Mouse (Mus musculus) heart, embryonic 15.5 days (tissue): ENCODE results near the gene Slc22a26. TPM values are rescaled to one million over a fixed set of nuclear protein-coding genes. Genes with fewer than 3 reads are reported as not detected.
"Not testable (repeated sequence)": the region's sequence is repeated elsewhere in the genome, so short reads cannot be mapped to it uniquely, and the experiment has no call there.

Experiments used
- ATAC-seq: fragments of 200-750 bp; cut with Nextera tagmentation; replicated peaks from 2 replicates; pipeline ENCODE4 v1.8.0; 2017; ENCODE audit warnings: low read depth, moderate TSS enrichment; ENCODE audit not compliant: insufficient number of reproducible peaks, insufficient read depth, low FRiP score
- H3K27ac ChIP-seq: fragments of 300-500 bp; sonication (generic); 2 replicates; pipeline ENCODE4 v1.5.1; 2015; ENCODE audit warnings: mild to moderate bottlenecking, inconsistent platforms
- H3K27me3 ChIP-seq: fragments of 300-500 bp; sonication (generic); 2 replicates; pipeline ENCODE4 v1.6.1; 2015; ENCODE audit warnings: inconsistent platforms
- H3K36me3 ChIP-seq: fragments of 300-500 bp; sonication (generic); 2 replicates; pipeline ENCODE4 v1.6.1; 2015; ENCODE audit warnings: mild to moderate bottlenecking, inconsistent platforms
- H3K4me1 ChIP-seq: fragments of 300-500 bp; sonication (generic); replicated peaks from 2 replicates; pipeline ENCODE4 v1.6.1; 2015; ENCODE audit warnings: inconsistent platforms
- H3K4me2 ChIP-seq: fragments of 300-500 bp; sonication (generic); 2 replicates; pipeline ENCODE4 v1.6.1; 2015; ENCODE audit warnings: inconsistent platforms, mild to moderate bottlenecking, moderate library complexity
- H3K4me3 ChIP-seq: fragments of 300-500 bp; sonication (generic); 2 replicates; pipeline ENCODE4 v1.5.1; 2015; ENCODE audit warnings: mild to moderate bottlenecking, inconsistent platforms
- H3K9ac ChIP-seq: fragments of 300-500 bp; sonication (generic); 2 replicates; pipeline ENCODE4 v1.6.1; 2015; ENCODE audit warnings: mild to moderate bottlenecking, inconsistent platforms
- H3K9me3 ChIP-seq: fragments of 300-500 bp; sonication (generic); replicated peaks from 2 replicates; pipeline ENCODE4 v1.6.1; 2016; ENCODE audit warnings: inconsistent platforms
- WGBS: fragments of 180-500 bp; shearing (Covaris S2); methylation state at CpG from one replicate; pipeline ENCODE4 v1.1.7; 2015; ENCODE audit warnings: mixed read lengths; 5-methylcytosine and 5-hydroxymethylcytosine counted together
- polyA plus RNA-seq: library from polyadenylated mRNA; unstranded; fragments of >200 nt; fragmentation: Nextera tagmentation; extraction: Ambion mirVana; gene quantifications from 2 replicates; pipeline ENCODE4 v1.2.1, GENCODE M21; 2015

The Slc22a26 gene
- polyA plus RNA-seq, result not detected in 2 replicates

DNA sequence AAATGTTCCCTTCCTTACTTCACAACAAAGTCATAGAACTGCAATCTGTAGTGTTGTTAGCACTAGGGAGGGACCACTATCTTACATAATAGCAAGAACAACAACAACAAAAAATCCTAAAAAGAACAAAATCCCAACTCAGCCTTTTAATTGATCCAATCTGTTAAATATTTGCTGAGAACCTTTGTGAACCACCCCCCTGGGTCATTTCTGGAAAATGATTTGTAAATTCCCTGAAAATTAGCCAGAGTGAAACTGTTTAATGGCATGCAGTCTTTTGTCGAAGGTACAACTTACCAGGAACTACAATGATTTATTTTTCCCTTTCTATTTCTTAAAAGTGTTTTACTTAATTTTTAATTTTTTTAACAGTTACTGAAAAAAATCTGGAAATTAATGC lies at the start of gene Slc22a26:
TSS of gene Slc22a26 (minus strand) at position 97 of the 400 bp plus-strand sequence.
- H3K4me2 ChIP-seq, result no peak within 1 kb of the TSS
- ATAC-seq, result no peak
- H3K9me3 ChIP-seq, result no peaks in the 10 kb centered on the region
- 64% methylated on average over 1 of the region's 1 CpGs for WGBS
- no peaks in the 10 kb centered on the region for H3K27me3 ChIP-seq
- no peaks in the 10 kb centered on the region for H3K36me3 ChIP-seq
- H3K9ac ChIP-seq, result no peak within 1 kb of the TSS
- no peak within 1 kb of the TSS for H3K27ac ChIP-seq
- no peak within 1 kb of the TSS for H3K4me3 ChIP-seq
- H3K4me1 ChIP-seq, result no peaks in the 10 kb centered on the region

DNA sequence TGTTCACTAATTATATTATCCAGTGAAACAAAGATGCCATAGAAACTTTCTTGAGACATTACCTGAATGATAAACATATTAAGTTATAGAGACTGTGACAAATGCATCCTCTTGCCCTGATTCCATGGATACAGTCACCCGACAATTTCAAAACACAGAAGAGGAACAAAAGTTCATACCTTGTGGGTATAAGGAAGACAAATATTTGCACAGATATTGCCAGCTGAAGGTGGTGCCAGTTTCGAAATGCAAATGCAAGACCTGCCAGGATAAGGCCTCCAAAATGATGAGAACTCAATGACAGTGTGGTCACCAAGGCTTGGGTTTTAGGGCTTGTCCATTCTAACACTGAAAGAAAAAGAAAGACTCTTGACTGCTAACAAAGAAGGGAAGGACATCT lies 27.4 kb upstream of the Slc22a26 start:
- Histone ChIP-seq H3K27ac (no peak overlapping the region), H3K4me1 (no peaks in the 10 kb centered on the region), H3K4me2 (no peak overlapping the region), H3K4me3 (no peak overlapping the region), H3K9me3 (0 out of 2 replicates have a peak, but pooled peaks cover 4% of the 10 kb centered on the region), H3K36me3 (no peaks in the 10 kb centered on the region), H3K27me3 (no peaks in the 10 kb centered on the region), H3K9ac (no peak overlapping the region)
- WGBS, result 55% methylated on average over 2 of the region's 2 CpGs
- no peak for ATAC-seq

DNA sequence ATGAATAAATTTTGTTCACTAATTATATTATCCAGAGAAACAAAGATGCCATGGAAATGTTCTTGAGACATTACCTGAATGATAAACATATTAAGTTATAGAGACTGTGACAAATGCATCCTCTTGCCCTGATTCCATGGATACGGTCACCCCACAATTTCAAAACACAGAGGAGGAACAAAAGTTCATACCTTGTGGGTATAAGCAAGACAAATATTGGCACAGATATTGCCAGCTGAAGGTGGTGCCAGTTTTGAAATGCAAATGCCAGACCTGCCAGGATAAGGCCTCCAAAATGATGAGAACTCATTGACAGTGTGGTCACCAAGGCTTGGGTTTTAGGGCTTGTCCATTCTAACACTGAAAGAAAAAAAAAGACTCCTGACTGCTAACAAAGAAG lies 11.9 kb downstream of the Slc22a26 start:
- H3K4me1 ChIP-seq, result no peaks in the 10 kb centered on the region
- 84% methylated on average over 1 of the region's 1 CpGs for WGBS
- H3K27ac ChIP-seq, result no peak overlapping the region
- H3K4me3 ChIP-seq, result no peak overlapping the region
- H3K9me3 ChIP-seq, result no peaks in the 10 kb centered on the region
- no peak overlapping the region for H3K9ac ChIP-seq
- no peak for ATAC-seq
- H3K27me3 ChIP-seq, result no peaks in the 10 kb centered on the region
- H3K36me3 ChIP-seq, result no peaks in the 10 kb centered on the region
- no peak overlapping the region for H3K4me2 ChIP-seq

DNA sequence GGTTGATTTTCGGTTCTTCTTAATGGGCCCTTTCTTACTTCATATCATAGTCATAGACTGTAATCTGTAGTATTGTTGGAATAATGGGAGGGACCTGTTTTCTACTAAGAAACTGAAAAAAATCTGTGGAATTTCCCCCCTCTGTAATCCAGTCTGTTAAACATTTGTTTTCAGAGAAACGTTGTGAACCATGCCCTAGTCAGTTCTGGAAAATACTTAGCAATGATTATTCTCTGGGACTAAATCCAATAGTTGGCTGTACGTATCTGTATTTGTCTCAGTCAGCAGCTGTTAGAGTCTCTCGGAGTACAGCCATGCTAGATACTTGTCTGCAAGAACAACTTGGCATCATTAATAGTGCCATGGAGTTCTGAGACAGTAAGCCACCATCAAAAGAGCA lies 27.2 kb downstream of the Slc22a26 start:
- H3K27ac ChIP-seq, result no peak overlapping the region
- H3K36me3 ChIP-seq, result no peaks in the 10 kb centered on the region
- H3K9me3 ChIP-seq, result no peaks in the 10 kb centered on the region
- H3K9ac ChIP-seq, result no peak overlapping the region
- no peak overlapping the region for H3K4me2 ChIP-seq
- no peak overlapping the region for H3K4me3 ChIP-seq
- H3K4me1 ChIP-seq, result no peaks in the 10 kb centered on the region
- ATAC-seq, result no peak
- no peaks in the 10 kb centered on the region for H3K27me3 ChIP-seq
- WGBS, result 62% methylated on average over 4 of the region's 4 CpGs

DNA sequence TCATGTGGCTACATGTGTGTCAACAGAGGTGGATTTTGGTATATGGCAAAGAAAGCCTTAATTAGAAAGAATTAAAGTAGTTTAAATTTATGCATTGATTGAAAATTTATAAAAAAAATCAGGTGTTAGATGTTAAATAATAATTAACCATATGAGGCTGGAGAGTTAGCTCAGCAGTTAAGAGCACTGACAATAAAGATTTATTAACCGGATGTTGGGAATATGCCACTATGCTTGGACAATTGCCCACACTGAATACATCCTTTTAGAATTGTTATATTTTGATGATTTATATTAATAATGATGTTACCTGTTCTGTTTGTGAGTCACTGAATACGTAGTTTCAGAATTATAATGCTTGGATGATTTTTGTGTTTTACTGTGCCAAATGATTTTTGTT lies 36.3 kb downstream of the Slc22a26 start:
- no peak overlapping the region for H3K9ac ChIP-seq
- H3K27ac ChIP-seq, result no peak overlapping the region
- no peaks in the 10 kb centered on the region for H3K36me3 ChIP-seq
- no peaks in the 10 kb centered on the region for H3K9me3 ChIP-seq
- no peak overlapping the region for H3K4me2 ChIP-seq
- H3K4me1 ChIP-seq, result no peaks in the 10 kb centered on the region
- H3K4me3 ChIP-seq, result no peak overlapping the region
- 78% methylated on average over 2 of the region's 2 CpGs for WGBS
- no peaks in the 10 kb centered on the region for H3K27me3 ChIP-seq
- ATAC-seq, result no peak

DNA sequence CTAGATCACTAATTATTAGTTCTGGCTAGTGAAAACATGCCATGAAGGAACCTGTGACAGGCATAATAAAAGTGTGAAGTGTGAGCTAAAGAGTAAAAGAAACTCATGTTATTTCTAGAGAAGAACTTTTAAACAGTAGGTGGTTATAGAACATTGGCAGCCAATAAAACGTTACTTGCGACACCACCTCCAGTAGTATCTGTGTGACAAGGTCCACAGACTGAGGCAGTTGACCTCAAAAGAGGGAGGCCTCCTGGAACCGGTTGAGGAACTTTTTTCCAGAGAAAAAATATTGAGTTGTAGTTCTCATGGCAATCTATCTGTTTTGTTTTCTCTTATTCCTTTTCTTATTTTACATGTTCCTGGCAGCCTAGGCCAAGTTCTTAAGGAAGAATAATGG lies 36.9 kb downstream of the Slc22a26 start:
- H3K4me2 ChIP-seq, result no peak overlapping the region
- ATAC-seq, result no peak
- 77% methylated on average over 3 of the region's 3 CpGs for WGBS
- no peak overlapping the region for H3K27ac ChIP-seq
- no peaks in the 10 kb centered on the region for H3K27me3 ChIP-seq
- no peak overlapping the region for H3K4me3 ChIP-seq
- H3K9ac ChIP-seq, result no peak overlapping the region
- H3K4me1 ChIP-seq, result no peaks in the 10 kb centered on the region
- no peaks in the 10 kb centered on the region for H3K9me3 ChIP-seq
- no peaks in the 10 kb centered on the region for H3K36me3 ChIP-seq

DNA sequence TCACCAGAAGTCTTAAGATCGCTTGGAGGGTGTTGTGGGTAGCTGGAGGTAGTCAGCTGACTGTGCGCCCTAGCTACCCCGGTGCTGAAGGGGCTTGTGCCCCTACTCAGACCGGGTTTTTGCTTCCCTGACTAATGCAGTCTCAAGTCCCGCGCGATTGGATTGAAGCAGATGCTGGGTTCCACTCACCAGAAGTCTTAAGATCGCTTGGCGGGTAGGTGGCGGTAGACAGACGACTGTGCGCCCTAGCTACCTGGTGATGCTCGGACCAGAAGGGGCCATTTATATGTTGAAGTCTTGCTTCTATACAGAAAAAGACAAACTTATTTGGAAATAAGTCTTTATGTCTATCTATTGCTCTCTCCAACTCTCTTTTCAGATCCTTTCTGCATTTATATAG lies 49.1 kb downstream of the Slc22a26 start:
- not testable (repeated sequence) for H3K27ac ChIP-seq, H3K4me2 ChIP-seq, H3K9me3 ChIP-seq, ATAC-seq, H3K36me3 ChIP-seq, H3K4me3 ChIP-seq, H3K4me1 ChIP-seq, H3K27me3 ChIP-seq, H3K9ac ChIP-seq
- 63% methylated on average over 13 of the region's 13 CpGs for WGBS

Other genes with a start within 250 kb of the Slc22a26 start
- gene Pla2g16, start 245.2 kb downstream of the Slc22a26 start, polyA plus RNA-seq, result 47.0 and 52.7 TPM in 2 replicates
- 0.21 and 0.49 TPM in 2 replicates for gene Lgals12, start 195.5 kb downstream of the Slc22a26 start, polyA plus RNA-seq
- not detected in 2 replicates for gene Hrasls5, start 190.1 kb downstream of the Slc22a26 start, polyA plus RNA-seq
- gene Slc22a19, start 91.4 kb downstream of the Slc22a26 start, polyA plus RNA-seq, result 0.09 TPM in 1 of 2 replicates, not detected in the other
- gene Slc22a27, start 163.4 kb upstream of the Slc22a26 start, polyA plus RNA-seq, result not detected in 2 replicates